Mouse (Mus musculus) heart, adult 2 months (tissue): ENCODE data around the gene Acat2. TPM values are rescaled to one million over a fixed set of nuclear protein-coding genes. Genes with fewer than 3 reads are reported as not detected.
A peak's percentile ranks its signal among the peaks of the same experiment; 100 is the strongest.
"Not testable (repeated sequence)": the region's sequence is repeated elsewhere in the genome, so short reads cannot be mapped to it uniquely, and the experiment has no call there.

Experiments used
- DNase-seq, 2 experiments: peaks; one replicate each; pipeline ENCODE4 v3.0.0; 2021
- H3K27ac ChIP-seq: fragments of 200-600 bp; 2 replicates; pipeline ENCODE4 v1.8.1; 2022
- H3K27me3 ChIP-seq: fragments of 200-500 bp; 2 replicates; pipeline ENCODE4 v1.6.1; 2012; ENCODE audit warnings: mild to moderate bottlenecking, low read length, inconsistent platforms, mixed read lengths; ENCODE audit not compliant: control insufficient read depth, insufficient read depth
- H3K36me3 ChIP-seq: fragments of 200-500 bp; 2 replicates; pipeline ENCODE4 v1.6.1; 2012; ENCODE audit warnings: low read length, inconsistent platforms; ENCODE audit not compliant: control insufficient read depth, insufficient read depth
- H3K4me1 ChIP-seq: fragments of 200-500 bp; 2 replicates; pipeline ENCODE4 v1.6.1; 2011; ENCODE audit warnings: low read length; ENCODE audit not compliant: control insufficient read depth, insufficient read depth
- H3K4me3 ChIP-seq: fragments of 200-600 bp; 2 replicates; pipeline ENCODE4 v1.8.1; 2022
- H3K79me2 ChIP-seq: fragments of 200-500 bp; replicated peaks from 2 replicates; pipeline ENCODE4 v1.6.1; 2012; ENCODE audit warnings: mild to moderate bottlenecking, inconsistent platforms, low read length, moderate library complexity, mixed read lengths; ENCODE audit not compliant: control insufficient read depth, insufficient read depth
- H3K9ac ChIP-seq: fragments of 200-500 bp; 2 replicates; pipeline ENCODE4 v1.6.1; 2012; ENCODE audit warnings: low read depth, mild to moderate bottlenecking, control low read depth, inconsistent platforms, low read length, mixed read lengths
- CTCF ChIP-seq: fragments of 200-600 bp; IDR thresholded peaks from 2 replicates; pipeline ENCODE4 v1.8.1; 2022; ENCODE audit warnings: antibody characterized with exemption, mild to moderate bottlenecking, moderate library complexity
- EP300 ChIP-seq: fragments of 200-500 bp; IDR thresholded peaks from 2 replicates; pipeline ENCODE4 v1.6.1; 2011; ENCODE audit warnings: low read depth, low read length, control low read depth; ENCODE audit not compliant: insufficient read depth
- POLR2A ChIP-seq: fragments of 200-500 bp; IDR thresholded peaks from 2 replicates; pipeline ENCODE4 v1.6.1; 2011; ENCODE audit warnings: mild to moderate bottlenecking, low read depth, low read length, control low read depth; ENCODE audit not compliant: insufficient read depth
- WGBS: fragments of 180-500 bp; shearing (Covaris S2); methylation state at CpG from one replicate; pipeline ENCODE4 v1.1.7; 2018; 5-methylcytosine and 5-hydroxymethylcytosine counted together
- intact Hi-C: fragments of 180-260 bp; cut with DNase I; formaldehyde crosslinking; loops from one replicate; pipeline ENCODE4 v1.15.1; 2025
- polyA plus RNA-seq: library from polyadenylated mRNA; depleted of rRNA; stranded (reverse); fragments of >200 nt; gene quantifications from 2 replicates; pipeline ENCODE4 v1.2.3, GENCODE M21; 2012
- total RNA-seq, 2 experiments: library from RNA; stranded (reverse); gene quantifications; 2 replicates each; pipeline ENCODE4 v1.2.3; 2021

The Acat2 gene
- total and polyA plus RNA-seq, 3 experiments: 5.7 to 6.9 (median 6.6) TPM

DNA sequence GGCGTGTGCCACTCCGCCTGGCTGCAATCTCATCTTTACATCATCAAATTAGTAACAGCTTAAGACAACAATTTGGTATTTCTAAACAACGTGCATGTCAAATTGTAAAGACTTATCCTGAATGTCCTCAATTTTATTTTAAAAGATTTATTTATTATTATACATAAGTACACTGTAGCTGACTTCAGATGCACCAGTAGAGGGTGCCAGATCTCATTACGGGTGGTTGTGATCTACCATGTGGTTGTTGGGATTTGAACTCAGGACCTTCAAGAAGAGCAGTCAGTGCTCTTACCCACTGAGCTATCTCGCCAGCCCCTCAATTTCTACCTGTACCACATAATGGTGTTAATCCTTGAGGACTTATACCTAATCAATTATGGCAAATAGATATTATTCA lies 41.7 kb upstream of the Acat2 start:
- 94% methylated on average over 5 of the region's 5 CpGs for whole genome bisulfite sequencing
- H3K4me3 ChIP-seq, H3K36me3 ChIP-seq, H3K27ac ChIP-seq, DNase-seq, H3K79me2 ChIP-seq, H3K27me3 ChIP-seq, H3K9ac ChIP-seq, intact Hi-C loops, H3K4me1 ChIP-seq: not testable (repeated sequence)
- TF ChIP-seq CTCF: peak; percentile 28; the same call in 1 of the 2 replicates

DNA sequence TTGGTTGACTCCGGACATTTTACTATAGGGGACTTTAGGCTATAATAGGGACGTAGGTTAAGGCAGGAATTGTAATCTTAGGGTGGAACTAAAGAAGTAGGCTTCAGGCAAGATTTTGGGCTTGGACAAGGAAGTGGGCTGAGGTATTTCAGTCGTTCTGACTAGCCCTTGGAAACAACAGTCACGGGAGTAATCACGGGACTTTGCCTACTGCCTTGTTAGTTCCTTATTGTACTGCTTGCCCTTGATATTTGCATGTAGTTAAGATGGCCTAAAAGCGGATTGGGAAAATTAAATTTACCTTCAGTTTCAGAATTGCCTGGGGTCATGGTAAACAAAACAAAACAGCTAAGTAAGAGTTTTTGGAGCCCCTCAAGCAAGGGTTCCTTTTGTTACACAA lies 38.5 kb upstream of the Acat2 start:
- intact Hi-C loops: loop anchor here (5.0 kb wide), 1 partner anchor 582 kb away; no protein-coding TSS in a partner anchor
- WGBS: 76% methylated on average over 6 of the region's 6 CpGs

GRCm38 (mm10) chr17:12997890-12998289 lies 37.3 kb upstream of the Acat2 start:
- Histone ChIP-seq H3K27ac (no peak overlapping the region), H3K27me3 (no peaks in the 10 kb centered on the region), H3K36me3 (no peaks in the 10 kb centered on the region), H3K79me2 (no peaks in the 10 kb centered on the region), H3K4me3 (no peak overlapping the region), H3K9ac (no peak overlapping the region), H3K4me1 (no peaks in the 10 kb centered on the region)
- WGBS: 92% methylated on average over 5 of the region's 5 CpGs
- no peak for DNase-seq
- TF ChIP-seq POLR2A: no peak
- TF ChIP-seq EP300: no peak
- TF ChIP-seq CTCF: no peak
- intact Hi-C loops: loop anchor here (2.0 to 5.0 kb wide), 2 partner anchors 117 to 581 kb away; no protein-coding TSS in a partner anchor

More for the DNA sequence above, 38.5 kb upstream of the Acat2 start:
- no peak overlapping the region for H3K9ac ChIP-seq
- H3K27me3 ChIP-seq: no peaks in the 10 kb centered on the region
- no peak overlapping the region for H3K4me3 ChIP-seq
- H3K4me1 ChIP-seq: no peaks in the 10 kb centered on the region
- TF ChIP-seq POLR2A (no peak), CTCF (no peak), EP300 (no peak)
- no peaks in the 10 kb centered on the region for H3K79me2 ChIP-seq
- no peak overlapping the region for H3K27ac ChIP-seq
- DNase-seq: no peak
- no peaks in the 10 kb centered on the region for H3K36me3 ChIP-seq

GRCm38 (mm10) chr17:12996345-12996744 lies 35.8 kb upstream of the Acat2 start:
- Histone ChIP-seq H3K79me2 (no peaks in the 10 kb centered on the region), H3K27me3 (no peaks in the 10 kb centered on the region), H3K9ac (no peak overlapping the region), H3K36me3 (no peaks in the 10 kb centered on the region), H3K27ac (no peak overlapping the region), H3K4me3 (no peak overlapping the region), H3K4me1 (no peaks in the 10 kb centered on the region)
- TF ChIP-seq CTCF (peak; percentile 79), EP300 (no peak)
- 19% methylated on average over 3 of the region's 3 CpGs for WGBS
- peak; percentile 36 to 46 for DNase-seq
- intact Hi-C loops: loop anchor here (2.0 to 5.0 kb wide), 2 partner anchors 116 to 579 kb away; no protein-coding TSS in a partner anchor

DNA sequence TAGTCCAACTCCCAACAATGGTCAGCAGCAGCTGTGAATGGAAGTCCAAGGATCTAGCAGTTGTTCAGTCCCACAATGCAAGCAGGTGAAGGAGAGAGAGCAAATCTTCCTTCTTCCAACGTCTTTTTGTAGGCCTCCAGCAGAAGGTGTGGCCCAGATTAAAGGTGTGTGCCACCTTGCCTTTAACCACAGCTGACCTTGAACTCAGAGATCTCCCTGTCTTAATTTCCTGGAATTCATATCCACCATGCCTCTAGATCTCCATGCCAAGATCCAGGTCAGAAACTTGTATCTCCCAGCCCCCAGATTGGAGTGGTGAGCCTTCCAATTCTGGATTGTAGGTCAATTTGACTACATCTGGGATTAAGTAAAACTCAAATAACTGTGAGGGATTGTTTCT lies 33.5 kb upstream of the Acat2 start, which contains the start of gene Wtap:
Gene Wtap (minus strand): TSS at position 101 of the 400 bp plus-strand sequence.
- peaks cover 8% of the 10 kb centered on the region for H3K36me3 ChIP-seq
- WGBS: 69% methylated on average over 1 of the region's 1 CpGs
- H3K79me2 ChIP-seq: no peaks in the 10 kb centered on the region
- no peaks in the 10 kb centered on the region for H3K27me3 ChIP-seq
- H3K27ac ChIP-seq: peak within 1 kb of the TSS; percentile 100
- peaks cover 3% of the 10 kb centered on the region for H3K4me1 ChIP-seq
- intact Hi-C loops: no loop called here
- H3K9ac ChIP-seq: no peak within 1 kb of the TSS
- DNase-seq: no peak
- TF ChIP-seq CTCF (no peak), EP300 (no peak), POLR2A (no peak)
- H3K4me3 ChIP-seq: peak within 1 kb of the TSS; percentile 79

DNA sequence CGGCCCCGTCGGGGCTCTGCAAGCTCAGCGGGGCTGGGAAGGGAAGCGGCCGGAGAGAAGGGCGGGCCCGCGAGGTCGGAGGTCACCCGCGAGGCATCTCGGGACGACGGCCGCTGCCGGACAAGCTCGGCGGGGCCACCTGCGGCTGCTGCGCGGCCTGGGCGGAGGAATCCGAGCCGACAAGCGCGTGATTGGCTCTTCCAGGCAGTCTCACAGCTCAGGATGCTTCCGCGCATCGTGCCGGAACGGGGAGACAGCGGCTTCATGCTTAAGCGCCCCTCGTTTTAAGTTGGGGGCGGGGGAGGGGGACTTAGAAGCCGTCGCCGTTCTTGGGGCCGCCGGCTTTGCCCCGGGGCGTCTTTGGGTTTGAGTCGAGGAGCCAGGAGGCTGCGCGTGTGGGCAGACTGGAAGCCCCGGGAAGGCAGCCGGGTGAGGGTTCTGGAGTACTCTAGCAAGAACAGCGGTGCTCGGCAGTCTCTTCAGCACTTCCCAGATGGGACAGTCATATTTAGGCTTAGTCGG lies 32.0 kb upstream of the Acat2 start:
- under 1% methylated on average over 51 of the region's 51 CpGs for WGBS
- intact Hi-C loops: loop anchor here (1.0 to 2.0 kb wide), 3 partner anchors 15 to 76 kb away; partner anchors contain the start of genes Acat2 and Mrpl18
- H3K36me3 ChIP-seq: peaks cover 15% of the 10 kb centered on the region
- TF ChIP-seq EP300 (peak; percentile 95), CTCF (0 out of 2 replicates have a peak, but pooled peaks have one; percentile 3), POLR2A (peak; percentile 87)
- H3K79me2 ChIP-seq: no peaks in the 10 kb centered on the region
- peaks cover 4% of the 10 kb centered on the region for H3K4me1 ChIP-seq
- H3K27me3 ChIP-seq: no peaks in the 10 kb centered on the region
- H3K4me3 ChIP-seq: peak overlapping the region; percentile 79
- peak overlapping the region; percentile 100 for H3K27ac ChIP-seq
- H3K9ac ChIP-seq: peak overlapping the region; percentile 87
- peak; percentile 97 to 99 for DNase-seq
